Mouse (Mus musculus) lung, postnatal 4 days (tissue): ENCODE data around the gene Cyp19a1.

ENCODE experiments used
- DNase-seq, 2 experiments: peaks; one replicate each; pipeline ENCODE4 v3.0.0; 2021

The Cyp19a1 gene

GRCm38 (mm10) chr9:54168425-54168824, 99.5 kb downstream of the Cyp19a1 start:
- no peak for DNase-seq

DNA sequence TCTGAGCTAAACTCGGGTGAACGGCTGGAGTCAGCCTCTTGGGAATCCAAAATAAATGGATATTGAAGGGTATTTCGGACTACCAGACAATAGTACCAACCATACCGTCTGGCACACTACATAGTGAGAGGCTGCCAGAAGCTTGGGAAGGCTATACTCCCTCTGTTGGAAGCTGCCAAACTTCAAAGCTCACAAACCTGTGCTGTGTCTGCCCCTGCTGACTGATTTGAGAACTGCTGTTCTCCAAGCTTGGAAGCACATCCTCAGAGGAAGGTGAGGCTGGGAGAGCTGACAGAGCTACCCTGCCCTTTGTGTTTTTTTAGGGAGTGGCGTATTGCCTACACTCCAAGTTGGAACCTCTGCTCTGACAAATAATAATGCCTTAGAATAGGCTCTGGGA, 104.8 kb downstream of the Cyp19a1 start:
- no peak for DNase-seq

- DNase-seq, result no peak
These were observed 114.2 kb downstream of the Cyp19a1 start for GRCm38 (mm10) chr9:54153679-54154078.

DNA sequence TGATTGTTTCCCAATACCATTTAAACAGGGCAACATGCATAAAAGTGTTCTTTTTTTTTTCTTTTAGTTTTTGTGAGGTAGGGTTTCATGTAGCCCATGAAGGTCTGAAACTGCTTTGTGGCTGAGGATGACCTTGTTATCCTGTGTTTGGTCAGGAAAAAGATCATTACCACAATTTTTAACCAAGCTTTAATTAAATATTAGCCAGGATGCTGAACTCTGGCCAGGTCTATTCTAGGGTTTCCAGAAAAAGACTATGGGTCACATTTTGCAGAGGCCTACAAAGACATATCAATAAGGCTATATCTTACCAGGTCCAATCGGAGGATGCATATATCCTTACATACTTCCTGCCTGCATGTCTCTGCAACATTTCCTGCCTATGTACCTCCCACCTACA, 128.7 kb downstream of the Cyp19a1 start:
- no peak for DNase-seq
